Mouse (Mus musculus) lung, adult 18-20 months (tissue): ENCODE measurements around the gene Tex2.

Experiments
- DNase-seq, 2 experiments: peaks; one replicate each; pipeline ENCODE4 v3.0.0; 2022; ENCODE audit warnings: mixed read lengths in 2 of 2

The Tex2 gene

GRCm38 (mm10) chr11:106481651-106482050 is 131.6 kb downstream of the Tex2 start:
- DNase-seq: no peak

GRCm38 (mm10) chr11:106480530-106480885 is 132.7 kb downstream of the Tex2 start:
- DNase-seq: no peak

- DNase-seq: no peak
Observed at GRCm38 (mm10) chr11:106479619-106480529, 133.3 kb downstream of the Tex2 start.

- DNase-seq: no peak
Observed at GRCm38 (mm10) chr11:106478745-106479144, 134.5 kb downstream of the Tex2 start.

GRCm38 (mm10) chr11:106477505-106478160 is 135.6 kb downstream of the Tex2 start:
- no peak for DNase-seq

- peak in 1 of 2 experiments; percentile 38 for DNase-seq
Observed at GRCm38 (mm10) chr11:106475309-106475708, 137.9 kb downstream of the Tex2 start.

GRCm38 (mm10) chr11:106471629-106472028 is 141.6 kb downstream of the Tex2 start:
- DNase-seq: no peak

GRCm38 (mm10) chr11:106468509-106468908 is 144.7 kb downstream of the Tex2 start:
- DNase-seq: no peak

- no peak for DNase-seq
Observed at GRCm38 (mm10) chr11:106465932-106466331, 147.3 kb downstream of the Tex2 start.

- no peak for DNase-seq
Observed at GRCm38 (mm10) chr11:106465545-106465903, 147.7 kb downstream of the Tex2 start.

- DNase-seq: no peak
Observed at GRCm38 (mm10) chr11:106464681-106465544, 148.3 kb downstream of the Tex2 start.

- no peak for DNase-seq
Observed at GRCm38 (mm10) chr11:106463845-106464244, 149.4 kb downstream of the Tex2 start.

GRCm38 (mm10) chr11:106462309-106462708 is 150.9 kb downstream of the Tex2 start:
- DNase-seq: no peak

GRCm38 (mm10) chr11:106461145-106461932 is 151.9 kb downstream of the Tex2 start:
- no peak for DNase-seq

- no peak for DNase-seq
Observed at GRCm38 (mm10) chr11:106460671-106461070, 152.6 kb downstream of the Tex2 start.

GRCm38 (mm10) chr11:106458540-106458939 is 154.7 kb downstream of the Tex2 start:
- no peak for DNase-seq
